Mouse (Mus musculus) hindbrain, embryonic 15.5 days (tissue): ENCODE measurements around the gene Ikbke. TPM values are rescaled to one million over a fixed set of nuclear protein-coding genes. Genes with fewer than 3 reads are reported as not detected.
A peak's percentile ranks its signal among the peaks of the same experiment; 100 is the strongest.
"Not testable (repeated sequence)": the region's sequence is repeated elsewhere in the genome, so short reads cannot be mapped to it uniquely, and the experiment has no call there.

Experiments used
- ATAC-seq: fragments of 200-750 bp; cut with Nextera tagmentation; 2 replicates; pipeline ENCODE4 v1.8.0; 2017; ENCODE audit warnings: low read depth, moderate number of reproducible peaks, moderate TSS enrichment; ENCODE audit not compliant: low FRiP score
- H3K27ac ChIP-seq: fragments of 300-500 bp; sonication (generic); replicated peaks from 2 replicates; pipeline ENCODE4 v1.5.1; 2015; ENCODE audit warnings: mild to moderate bottlenecking, inconsistent platforms
- H3K27me3 ChIP-seq: fragments of 300-500 bp; sonication (generic); 2 replicates; pipeline ENCODE4 v1.6.1; 2015; ENCODE audit warnings: control low read depth, inconsistent platforms
- H3K36me3 ChIP-seq: fragments of 300-500 bp; sonication (generic); 2 replicates; pipeline ENCODE4 v1.6.1; 2015; ENCODE audit warnings: control low read depth, inconsistent platforms
- H3K4me1 ChIP-seq: fragments of 300-500 bp; sonication (generic); replicated peaks from 2 replicates; pipeline ENCODE4 v1.6.1; 2015; ENCODE audit warnings: control low read depth, inconsistent platforms
- H3K4me2 ChIP-seq: fragments of 300-500 bp; sonication (generic); 2 replicates; pipeline ENCODE4 v1.6.1; 2015; ENCODE audit warnings: moderate library complexity, mild to moderate bottlenecking, inconsistent platforms
- H3K4me3 ChIP-seq: fragments of 300-500 bp; sonication (generic); 2 replicates; pipeline ENCODE4 v1.5.1; 2015; ENCODE audit warnings: mild to moderate bottlenecking, inconsistent platforms
- H3K9ac ChIP-seq: fragments of 300-500 bp; sonication (generic); 2 replicates; pipeline ENCODE4 v1.6.1; 2015; ENCODE audit warnings: inconsistent platforms
- H3K9me3 ChIP-seq: fragments of 300-500 bp; sonication (generic); 2 replicates; pipeline ENCODE4 v1.6.1; 2016; ENCODE audit warnings: control low read depth, inconsistent platforms
- WGBS: fragments of 180-500 bp; shearing (Covaris S2); methylation state at CpG from one replicate; pipeline ENCODE4 v1.1.7; 2015; 5-methylcytosine and 5-hydroxymethylcytosine counted together
- polyA plus RNA-seq: library from polyadenylated mRNA; unstranded; fragments of >200 nt; fragmentation: Nextera tagmentation; extraction: Ambion mirVana; gene quantifications from 2 replicates; pipeline ENCODE4 v1.2.1, GENCODE M21; 2015

Ikbke gene
- polyA plus RNA-seq: 1.2 and 2.3 TPM in 2 replicates

DNA sequence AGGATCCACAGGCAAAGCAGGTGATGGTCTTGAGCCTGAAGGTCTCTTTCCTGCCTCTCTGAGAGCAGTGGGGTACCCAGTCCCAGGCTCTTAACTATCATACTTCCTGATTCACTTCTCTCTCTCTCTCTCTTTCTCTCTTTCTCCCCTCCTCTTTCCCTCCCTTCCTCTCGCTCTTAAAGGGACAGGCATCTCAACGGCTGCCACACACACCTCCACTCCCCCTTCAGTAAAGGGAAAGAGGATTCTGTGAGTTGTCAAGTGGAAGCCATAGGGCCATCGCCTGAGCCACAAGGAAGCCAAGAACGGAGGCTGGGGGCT, at the start of gene Ikbke:
Gene Ikbke, minus strand, starts transcription at position 151 of the 321 bp plus-strand sequence.
- H3K4me2 ChIP-seq: peak within 1 kb of the TSS; percentile 31
- no peak for ATAC-seq
- no peak within 1 kb of the TSS for H3K9ac ChIP-seq
- no peaks in the 10 kb centered on the region for H3K27me3 ChIP-seq
- no peaks in the 10 kb centered on the region for H3K9me3 ChIP-seq
- peak within 1 kb of the TSS; percentile 17; the same call in 1 of the 2 replicates for H3K4me3 ChIP-seq
- no peaks in the 10 kb centered on the region for H3K36me3 ChIP-seq
- H3K27ac ChIP-seq: no peak within 1 kb of the TSS
- no peaks in the 10 kb centered on the region for H3K4me1 ChIP-seq
- WGBS: 58% methylated on average over 4 of the region's 4 CpGs

DNA sequence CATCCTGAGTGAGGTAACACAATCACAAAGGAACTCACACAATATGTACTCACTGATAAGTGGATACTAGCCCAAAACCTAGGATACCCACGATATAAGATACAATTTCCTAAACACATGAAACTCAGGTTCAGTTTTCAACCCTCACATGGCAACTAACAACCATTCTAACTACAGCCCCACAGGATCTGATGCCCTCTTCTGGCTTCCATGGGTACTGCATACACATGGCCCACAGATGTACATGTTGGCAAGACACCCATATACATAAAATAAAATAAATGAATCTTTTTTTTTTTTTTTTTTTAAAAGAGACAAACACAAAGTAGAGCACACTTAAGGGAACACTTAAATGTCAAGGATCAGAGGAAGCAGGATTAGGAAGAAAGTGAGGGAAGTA, 49.7 kb upstream of the Ikbke start:
- not testable (repeated sequence) for H3K4me1 ChIP-seq, H3K9ac ChIP-seq, ATAC-seq, H3K4me2 ChIP-seq, H3K27ac ChIP-seq, H3K27me3 ChIP-seq, H3K9me3 ChIP-seq, H3K4me3 ChIP-seq
- H3K36me3 ChIP-seq: peaks cover 49% of the 10 kb centered on the region
- 90% methylated on average over 1 of the region's 1 CpGs for WGBS

DNA sequence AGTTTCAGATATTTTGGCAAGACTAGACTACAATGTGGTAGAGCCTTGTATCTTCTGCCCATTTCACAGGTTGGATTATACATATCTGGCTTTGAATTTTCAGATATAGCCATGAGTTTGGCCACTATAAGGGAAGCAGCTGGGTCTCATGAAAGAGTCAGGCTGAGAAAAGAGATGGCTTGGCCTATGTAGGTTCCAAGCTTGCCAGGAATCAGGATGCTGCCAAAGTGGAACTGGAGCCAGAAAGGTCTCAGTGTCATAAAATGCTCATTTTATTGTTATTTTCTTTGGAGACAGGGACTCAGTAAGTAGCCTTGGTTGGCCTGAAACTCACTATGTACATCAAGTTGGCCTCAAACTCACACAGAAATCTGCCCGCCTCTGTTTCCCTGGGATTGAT, 47.8 kb upstream of the Ikbke start:
- ATAC-seq: no peak
- peaks cover 43% of the 10 kb centered on the region for H3K36me3 ChIP-seq
- no peak overlapping the region for H3K4me3 ChIP-seq
- no peak overlapping the region for H3K9ac ChIP-seq
- no peak overlapping the region for H3K4me2 ChIP-seq
- no peak overlapping the region for H3K27ac ChIP-seq
- H3K27me3 ChIP-seq: no peaks in the 10 kb centered on the region
- 95% methylated on average over 1 of the region's 1 CpGs for WGBS
- H3K9me3 ChIP-seq: no peaks in the 10 kb centered on the region
- H3K4me1 ChIP-seq: no peaks in the 10 kb centered on the region

DNA sequence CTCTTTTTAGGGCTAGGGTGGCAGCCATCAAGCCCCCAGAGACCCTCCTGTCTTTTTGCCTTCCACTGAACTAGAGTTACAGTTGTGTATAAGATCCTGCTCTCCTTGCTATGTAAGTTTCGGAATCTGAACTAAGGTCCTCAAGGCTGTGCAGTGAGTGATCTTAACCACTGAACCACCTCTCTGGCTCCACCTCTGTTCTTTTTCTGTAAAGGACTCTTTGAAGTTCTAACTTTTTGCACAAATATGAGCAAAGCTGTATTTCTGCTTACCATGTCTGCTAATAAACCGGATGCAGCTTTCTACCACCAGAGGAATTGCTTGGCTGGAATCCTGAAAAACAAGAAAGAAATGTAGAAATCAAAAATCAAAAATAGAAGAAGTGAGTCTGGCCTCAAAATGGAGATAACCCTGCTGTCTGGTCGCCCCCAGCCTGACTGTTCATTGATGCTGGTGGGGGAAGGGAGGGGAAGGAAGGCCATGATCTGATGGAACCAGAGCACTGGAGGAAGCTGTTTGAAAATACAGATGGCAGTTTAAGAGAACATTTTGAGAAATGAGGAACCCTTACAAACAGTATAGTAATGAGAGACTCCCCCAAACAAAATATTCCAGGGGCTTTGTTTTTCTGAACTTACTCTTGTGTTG, 45.5 kb upstream of the Ikbke start:
- Histone ChIP-seq H3K9ac (no peak overlapping the region), H3K27ac (no peak overlapping the region), H3K4me2 (no peak overlapping the region), H3K36me3 (peaks cover 38% of the 10 kb centered on the region), H3K4me3 (no peak overlapping the region), H3K9me3 (no peaks in the 10 kb centered on the region), H3K4me1 (no peaks in the 10 kb centered on the region), H3K27me3 (no peaks in the 10 kb centered on the region)
- 92% methylated on average over 3 of the region's 3 CpGs for WGBS
- ATAC-seq: no peak

DNA sequence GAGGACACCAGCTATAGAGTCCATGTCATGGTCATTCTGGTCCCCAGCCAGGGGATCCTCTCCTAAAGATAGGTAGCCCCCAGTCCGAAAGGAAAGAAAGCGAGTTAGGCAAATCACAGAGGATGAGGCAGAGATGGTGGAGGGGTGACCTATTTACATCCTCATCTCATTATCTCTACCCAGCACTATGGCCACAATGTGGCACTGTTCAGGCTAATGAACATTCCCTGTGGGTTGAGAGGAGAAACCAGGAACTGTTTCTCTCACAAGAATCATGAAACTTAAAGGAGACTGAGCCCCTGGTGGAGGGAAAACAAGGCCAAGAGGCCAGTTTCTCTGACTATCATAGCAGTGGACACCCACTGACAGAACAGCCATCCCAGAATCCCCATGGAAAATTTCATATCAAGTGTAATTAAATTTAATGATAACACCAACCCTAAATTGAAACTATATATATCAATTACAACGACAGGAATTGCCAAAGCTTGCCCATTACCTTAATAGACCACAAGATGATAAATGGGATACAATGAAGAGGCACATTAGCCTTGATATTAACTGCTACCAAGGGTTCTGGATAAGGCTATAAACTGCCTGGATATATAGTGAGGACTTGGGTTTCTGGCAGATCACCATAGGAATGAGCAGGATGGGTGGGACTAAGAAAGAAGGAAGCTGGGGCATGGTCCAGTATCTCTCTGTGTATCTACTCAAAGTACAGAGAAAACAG, 40.4 kb upstream of the Ikbke start:
- Histone ChIP-seq H3K9me3 (no peaks in the 10 kb centered on the region), H3K27me3 (no peaks in the 10 kb centered on the region), H3K4me2 (no peak overlapping the region), H3K4me1 (no peaks in the 10 kb centered on the region), H3K27ac (no peak overlapping the region), H3K4me3 (no peak overlapping the region), H3K36me3 (peaks cover 46% of the 10 kb centered on the region), H3K9ac (no peak overlapping the region)
- peak; percentile 38; the same call in 1 of the 2 replicates for ATAC-seq
- WGBS: 74% methylated on average over 3 of the region's 3 CpGs

DNA sequence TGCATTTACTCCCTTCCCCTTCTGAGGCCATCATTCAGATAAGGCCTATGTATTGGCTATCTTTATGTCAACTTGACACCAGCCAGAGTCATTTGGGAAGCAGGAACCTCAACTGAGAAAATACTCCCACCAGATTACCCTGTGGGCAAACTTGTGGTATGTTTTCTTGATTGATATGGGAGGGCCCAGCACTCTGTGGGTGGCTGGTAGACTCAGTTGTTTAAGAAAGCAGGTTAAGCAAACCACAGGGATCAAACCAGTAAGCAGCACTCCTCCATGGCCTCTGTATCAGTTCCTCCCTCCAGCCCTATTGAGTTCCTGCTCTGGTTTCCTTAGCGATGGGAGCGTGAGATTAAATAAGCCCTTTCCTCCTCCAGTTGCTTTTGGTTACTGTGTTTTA, 39.0 kb upstream of the Ikbke start:
- H3K4me1 ChIP-seq: no peaks in the 10 kb centered on the region
- ATAC-seq: no peak
- no peak overlapping the region for H3K27ac ChIP-seq
- no peak overlapping the region for H3K9ac ChIP-seq
- no peaks in the 10 kb centered on the region for H3K9me3 ChIP-seq
- H3K4me3 ChIP-seq: no peak overlapping the region
- H3K36me3 ChIP-seq: peaks cover 52% of the 10 kb centered on the region
- 94% methylated on average over 2 of the region's 2 CpGs for WGBS
- no peaks in the 10 kb centered on the region for H3K27me3 ChIP-seq
- H3K4me2 ChIP-seq: no peak overlapping the region

DNA sequence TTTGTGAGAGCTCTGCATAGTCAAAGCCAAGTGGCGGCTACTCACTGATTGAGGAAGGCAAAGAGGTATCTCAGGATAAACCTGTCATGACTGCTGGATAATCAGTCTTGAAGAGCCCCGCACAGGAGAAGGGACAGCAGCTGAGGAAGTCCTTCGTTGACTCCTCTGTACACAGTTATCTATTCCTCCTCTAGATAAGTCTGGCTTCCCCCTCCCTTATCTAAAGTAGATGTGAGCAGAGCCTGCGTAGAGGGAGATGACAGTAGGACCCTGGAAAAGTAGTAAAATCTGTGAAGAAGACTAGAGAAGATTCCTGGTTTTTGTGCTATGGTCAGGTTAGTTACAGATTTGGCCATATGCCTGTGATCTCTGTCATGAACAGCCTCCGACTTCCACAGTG, 38.2 kb upstream of the Ikbke start:
- WGBS: 92% methylated on average over 5 of the region's 5 CpGs
- no peaks in the 10 kb centered on the region for H3K27me3 ChIP-seq
- H3K36me3 ChIP-seq: peaks cover 59% of the 10 kb centered on the region
- no peak for ATAC-seq
- H3K27ac ChIP-seq: no peak overlapping the region
- H3K4me2 ChIP-seq: no peak overlapping the region
- H3K9me3 ChIP-seq: no peaks in the 10 kb centered on the region
- H3K4me3 ChIP-seq: no peak overlapping the region
- no peak overlapping the region for H3K9ac ChIP-seq
- no peaks in the 10 kb centered on the region for H3K4me1 ChIP-seq

DNA sequence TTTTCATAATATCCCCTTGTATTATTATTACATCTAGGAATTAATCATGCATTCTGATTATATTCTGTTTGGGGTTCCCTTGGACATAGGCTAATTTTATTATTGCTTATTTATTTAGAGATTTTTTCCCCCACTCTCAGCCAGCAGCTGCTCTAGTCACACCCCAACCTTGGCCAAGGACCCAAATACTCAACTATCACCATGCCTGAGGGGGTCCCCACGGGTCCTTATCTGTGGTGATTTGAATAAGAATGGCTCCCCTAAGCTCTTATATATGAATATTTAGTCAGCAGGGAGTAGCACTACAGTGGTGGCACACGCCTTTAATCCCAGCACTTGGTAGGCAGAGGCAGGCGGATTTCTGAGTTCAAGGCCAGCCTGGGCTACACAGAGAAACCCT, 31.9 kb upstream of the Ikbke start:
- Histone ChIP-seq H3K27ac (no peak overlapping the region; the same call in 1 of the 2 replicates), H3K36me3 (peaks cover 61% of the 10 kb centered on the region), H3K9me3 (no peaks in the 10 kb centered on the region), H3K4me1 (no peaks in the 10 kb centered on the region), H3K9ac (no peak overlapping the region), H3K4me2 (no peak overlapping the region), H3K4me3 (no peak overlapping the region), H3K27me3 (no peaks in the 10 kb centered on the region)
- no peak for ATAC-seq
- 86% methylated on average over 3 of the region's 3 CpGs for whole genome bisulfite sequencing

DNA sequence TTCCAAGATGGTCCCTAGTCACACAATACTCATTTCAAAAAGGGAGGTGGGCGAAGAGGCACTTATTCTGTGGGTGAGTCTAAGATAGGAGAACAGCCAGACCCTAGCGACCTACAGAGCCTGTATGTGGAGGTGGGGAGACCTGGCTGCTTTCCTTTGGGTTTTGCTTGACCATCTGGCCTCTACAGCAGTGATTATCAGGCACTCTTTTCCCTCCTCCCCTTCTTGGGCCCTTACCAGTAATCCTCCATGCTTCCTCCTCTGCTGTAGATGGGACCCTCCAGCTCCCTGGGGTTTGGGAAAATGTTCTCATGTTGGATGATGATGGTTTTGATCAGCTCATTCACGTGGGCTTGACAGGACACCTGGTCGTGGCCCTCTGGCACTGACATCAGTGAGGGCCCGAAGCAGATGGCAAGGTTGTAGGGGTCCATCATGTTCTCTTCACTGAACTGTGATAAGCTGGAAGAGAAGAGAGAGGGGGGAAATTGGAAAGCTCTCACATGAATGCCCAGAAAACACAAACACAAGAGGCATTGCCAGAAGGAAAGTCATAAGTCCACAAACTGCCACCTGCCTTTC, 30.9 kb upstream of the Ikbke start:
- peak; percentile 77 for ATAC-seq
- Histone ChIP-seq H3K27me3 (no peaks in the 10 kb centered on the region), H3K9ac (no peak overlapping the region), H3K9me3 (no peaks in the 10 kb centered on the region), H3K36me3 (peaks cover 51% of the 10 kb centered on the region), H3K4me1 (no peaks in the 10 kb centered on the region), H3K4me3 (no peak overlapping the region), H3K4me2 (no peak overlapping the region), H3K27ac (peak overlapping the region; percentile 38; the same call in 1 of the 2 replicates)
- WGBS: 88% methylated on average over 5 of the region's 5 CpGs

DNA sequence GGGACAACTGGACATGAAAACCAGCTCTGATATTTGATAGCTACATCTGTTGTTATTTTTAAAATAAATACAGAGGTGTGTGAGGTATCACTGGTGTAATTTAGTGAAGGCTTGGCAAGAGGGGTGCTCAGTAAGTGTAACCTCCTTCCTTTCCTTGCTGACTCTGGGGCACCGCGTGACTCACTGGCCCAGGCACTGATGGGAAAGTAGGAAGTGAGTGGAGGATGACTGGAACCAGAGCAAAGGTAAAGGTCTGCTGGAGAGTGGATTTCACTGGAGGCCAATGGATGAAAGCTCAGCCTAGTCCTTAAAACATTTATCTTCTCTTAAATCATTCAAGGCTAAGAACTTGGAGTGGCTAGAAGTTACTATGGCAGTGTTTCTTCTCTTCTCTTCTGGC, 21.3 kb upstream of the Ikbke start:
- H3K27ac ChIP-seq: no peak overlapping the region
- 97% methylated on average over 2 of the region's 2 CpGs for WGBS
- no peak for ATAC-seq

DNA sequence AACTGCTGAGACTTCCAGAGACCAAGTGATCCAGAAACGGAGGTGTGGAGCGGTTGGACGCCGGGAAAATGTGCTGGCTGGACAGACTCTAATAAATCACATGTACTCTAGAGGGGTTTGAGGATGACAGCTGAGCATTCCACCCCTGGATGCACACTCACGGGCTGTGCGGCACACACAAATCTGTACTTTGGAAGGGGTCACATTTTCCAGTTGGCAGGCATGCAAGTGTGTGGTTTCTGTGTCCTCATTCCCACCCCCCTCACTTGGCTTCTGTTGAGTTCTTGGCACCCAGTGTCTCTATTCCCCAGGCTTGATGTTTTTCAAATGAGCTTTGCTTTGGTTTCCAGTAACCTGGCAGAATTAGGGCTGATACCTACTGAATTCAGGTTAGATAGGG, 20.4 kb upstream of the Ikbke start:
- peak; percentile 54; the same call in 1 of the 2 replicates for ATAC-seq
- Histone ChIP-seq H3K9ac (no peak overlapping the region), H3K27me3 (no peaks in the 10 kb centered on the region), H3K27ac (peak overlapping the region; percentile 51; the same call in 1 of the 2 replicates), H3K9me3 (no peaks in the 10 kb centered on the region), H3K36me3 (peaks cover 36% of the 10 kb centered on the region), H3K4me2 (no peak overlapping the region), H3K4me3 (no peak overlapping the region), H3K4me1 (0 out of 2 replicates have a peak, but pooled peaks cover 3% of the 10 kb centered on the region)
- 59% methylated on average over 6 of the region's 6 CpGs for WGBS

More for the DNA sequence above, 21.3 kb upstream of the Ikbke start:
- Histone ChIP-seq H3K4me2 (no peak overlapping the region), H3K27me3 (no peaks in the 10 kb centered on the region), H3K4me1 (0 out of 2 replicates have a peak, but pooled peaks cover 3% of the 10 kb centered on the region), H3K9me3 (no peaks in the 10 kb centered on the region), H3K36me3 (peaks cover 31% of the 10 kb centered on the region), H3K4me3 (no peak overlapping the region), H3K9ac (no peak overlapping the region)

DNA sequence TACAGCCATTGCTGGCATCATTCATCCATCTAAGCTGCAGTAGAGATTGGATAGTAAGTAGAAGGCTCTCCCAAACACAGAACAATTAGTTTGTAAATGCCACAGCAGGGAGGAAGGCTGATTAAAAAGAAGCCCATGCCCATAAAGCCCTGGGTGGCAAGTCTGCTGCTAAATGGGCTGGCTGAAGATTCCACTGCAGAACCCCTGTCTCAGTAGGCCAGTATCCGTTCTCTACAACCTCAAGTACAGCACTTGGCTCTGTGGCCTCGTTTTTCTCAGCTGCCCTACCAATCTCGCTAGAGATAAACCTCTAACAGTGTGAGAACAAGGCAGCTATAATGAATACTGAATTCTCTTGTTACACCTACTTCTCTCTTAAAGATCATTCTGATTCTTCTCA, 19.8 kb upstream of the Ikbke start:
- no peak overlapping the region for H3K4me3 ChIP-seq
- 0 out of 2 replicates have a peak, but pooled peaks cover 3% of the 10 kb centered on the region for H3K4me1 ChIP-seq
- peaks cover 36% of the 10 kb centered on the region for H3K36me3 ChIP-seq
- H3K27me3 ChIP-seq: no peaks in the 10 kb centered on the region
- no peak overlapping the region for H3K9ac ChIP-seq
- WGBS: 40% methylated on average over 3 of the region's 3 CpGs
- peak overlapping the region; percentile 51; the same call in 1 of the 2 replicates for H3K27ac ChIP-seq
- ATAC-seq: no peak
- H3K4me2 ChIP-seq: no peak overlapping the region
- no peaks in the 10 kb centered on the region for H3K9me3 ChIP-seq
